Mouse (Mus musculus) ZHBTc4 (cell line): Measurements from ENCODE around the gene Camk1d.
"Not testable (repeated sequence)": the region's sequence is repeated elsewhere in the genome, so short reads cannot be mapped to it uniquely, and the experiment has no call there.

ENCODE experiments used
- DNase-seq: peaks from one replicate; pipeline ENCODE4 v3.0.0-alpha.2; 2011; ENCODE audit warnings: low read depth, low spot score

Camk1d gene

GRCm38 (mm10) chr2:5572314-5573006 is 141.9 kb downstream of the Camk1d start:
- DNase-seq = no peak

- DNase-seq = no peak
Observed at GRCm38 (mm10) chr2:5566611-5567010, 147.7 kb downstream of the Camk1d start.

GRCm38 (mm10) chr2:5563685-5564084 is 150.6 kb downstream of the Camk1d start:
- DNase-seq = no peak

- DNase-seq = no peak
Observed at GRCm38 (mm10) chr2:5561446-5561845, 152.9 kb downstream of the Camk1d start.

- DNase-seq = no peak
Observed at GRCm38 (mm10) chr2:5553264-5553663, 161.1 kb downstream of the Camk1d start.

- no peak for DNase-seq
Observed at GRCm38 (mm10) chr2:5551758-5552255, 162.5 kb downstream of the Camk1d start.

- no peak for DNase-seq
Observed at GRCm38 (mm10) chr2:5549334-5549733, 165.0 kb downstream of the Camk1d start.

- no peak for DNase-seq
Observed at GRCm38 (mm10) chr2:5548872-5549271, 165.4 kb downstream of the Camk1d start.

- no peak for DNase-seq
Observed at GRCm38 (mm10) chr2:5540870-5541269, 173.4 kb downstream of the Camk1d start.

- DNase-seq = not testable (repeated sequence)
Observed at GRCm38 (mm10) chr2:5539894-5540293, 174.4 kb downstream of the Camk1d start.

- no peak for DNase-seq
Observed at GRCm38 (mm10) chr2:5533868-5534267, 180.4 kb downstream of the Camk1d start.

GRCm38 (mm10) chr2:5529992-5530391 is 184.3 kb downstream of the Camk1d start:
- DNase-seq = no peak

- DNase-seq = no peak
Observed at GRCm38 (mm10) chr2:5519221-5519669, 195.1 kb downstream of the Camk1d start.

- no peak for DNase-seq
Observed at GRCm38 (mm10) chr2:5515106-5515505, 199.2 kb downstream of the Camk1d start.

GRCm38 (mm10) chr2:5514095-5514494 is 200.2 kb downstream of the Camk1d start:
- no peak for DNase-seq

- no peak for DNase-seq
Observed at GRCm38 (mm10) chr2:5513621-5514020, 200.7 kb downstream of the Camk1d start.

GRCm38 (mm10) chr2:5510042-5510441 is 204.3 kb downstream of the Camk1d start:
- no peak for DNase-seq

- DNase-seq = no peak
Observed at GRCm38 (mm10) chr2:5499620-5500019, 214.7 kb downstream of the Camk1d start.

- no peak for DNase-seq
Observed at GRCm38 (mm10) chr2:5489916-5490315, 224.4 kb downstream of the Camk1d start.

- no peak for DNase-seq
Observed at GRCm38 (mm10) chr2:5487344-5487743, 227.0 kb downstream of the Camk1d start.

GRCm38 (mm10) chr2:5486663-5487062 is 227.7 kb downstream of the Camk1d start:
- no peak for DNase-seq

- no peak for DNase-seq
Observed at GRCm38 (mm10) chr2:5485786-5486185, 228.5 kb downstream of the Camk1d start.

- DNase-seq = no peak
Observed at GRCm38 (mm10) chr2:5479886-5480285, 234.4 kb downstream of the Camk1d start.

- DNase-seq = no peak
Observed at GRCm38 (mm10) chr2:5478709-5479108, 235.6 kb downstream of the Camk1d start.
